Mouse (Mus musculus) heart, postnatal 0 days (tissue): Measurements from ENCODE around the gene Fbxl20.

Experiments used
- CTCF ChIP-seq: IDR thresholded peaks from 2 replicates; pipeline ENCODE4 v1.5.1; 2016; ENCODE audit warnings: antibody characterized with exemption, control low read depth, low read depth
- EP300 ChIP-seq: IDR thresholded peaks from 2 replicates; pipeline ENCODE4 v1.6.1; 2016; ENCODE audit warnings: antibody characterized with exemption, low read depth

DNA sequence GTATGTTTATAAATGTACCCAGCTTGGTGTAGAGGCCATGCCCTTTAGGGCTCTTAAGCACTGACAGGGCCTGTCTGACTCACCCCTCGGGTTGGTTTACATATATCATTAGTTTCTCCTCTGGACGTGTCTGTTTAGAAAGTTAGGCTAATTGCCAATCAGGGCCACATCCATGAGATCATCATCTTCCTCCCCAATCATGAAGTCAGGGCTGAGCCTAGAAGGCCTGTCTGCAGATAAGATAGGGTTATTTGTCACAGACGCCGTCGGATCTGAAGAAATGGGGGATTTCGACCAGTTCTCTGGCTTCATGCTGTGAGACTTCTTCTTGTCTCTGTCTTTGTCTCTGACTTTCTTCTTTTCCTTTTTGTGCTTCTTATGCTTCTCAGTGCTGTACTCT lies 4.9 kb upstream of the Fbxl20 start:
- TF ChIP-seq CTCF (no peak), EP300 (no peak)
